Mouse (Mus musculus) embryonic facial prominence, embryonic 13.5 days (tissue): Measurements from ENCODE around the gene Hormad1. TPM values are rescaled to one million over a fixed set of nuclear protein-coding genes. Genes with fewer than 3 reads are reported as not detected.

Experiments
- ATAC-seq: fragments of 200-750 bp; cut with Nextera tagmentation; 2 replicates; pipeline ENCODE4 v1.8.0; 2017; ENCODE audit warnings: low read depth; ENCODE audit not compliant: insufficient number of reproducible peaks, insufficient read depth, low FRiP score, low TSS enrichment
- H3K27ac ChIP-seq: fragments of 300-500 bp; sonication (generic); 2 replicates; pipeline ENCODE4 v1.5.1; 2015; ENCODE audit warnings: moderate library complexity, mild to moderate bottlenecking, inconsistent platforms
- H3K27me3 ChIP-seq: fragments of 300-500 bp; sonication (generic); 2 replicates; pipeline ENCODE4 v1.6.1; 2015; ENCODE audit warnings: mild to moderate bottlenecking, inconsistent platforms
- H3K36me3 ChIP-seq: fragments of 300-500 bp; sonication (generic); 2 replicates; pipeline ENCODE4 v1.6.1; 2015; ENCODE audit warnings: mild to moderate bottlenecking, inconsistent platforms
- H3K4me1 ChIP-seq: fragments of 300-500 bp; sonication (generic); 2 replicates; pipeline ENCODE4 v1.6.1; 2015; ENCODE audit warnings: inconsistent platforms
- H3K4me2 ChIP-seq: fragments of 300-500 bp; sonication (generic); 2 replicates; pipeline ENCODE4 v1.6.1; 2015; ENCODE audit warnings: moderate library complexity, mild to moderate bottlenecking, inconsistent platforms
- H3K4me3 ChIP-seq: fragments of 300-500 bp; sonication (generic); 2 replicates; pipeline ENCODE4 v1.5.1; 2015; ENCODE audit warnings: mild to moderate bottlenecking, inconsistent platforms
- H3K9ac ChIP-seq: fragments of 300-500 bp; sonication (generic); 2 replicates; pipeline ENCODE4 v1.6.1; 2015; ENCODE audit warnings: mild to moderate bottlenecking, inconsistent platforms
- H3K9me3 ChIP-seq: fragments of 300-500 bp; sonication (generic); 2 replicates; pipeline ENCODE4 v1.6.1; 2016; ENCODE audit warnings: inconsistent platforms
- WGBS: fragments of 180-500 bp; shearing (Covaris S2); methylation state at CpG from one replicate; pipeline ENCODE4 v1.1.7; 2015; ENCODE audit warnings: mixed read lengths; 5-methylcytosine and 5-hydroxymethylcytosine counted together
- polyA plus RNA-seq: library from polyadenylated mRNA; unstranded; fragments of >200 nt; fragmentation: Nextera tagmentation; extraction: Ambion mirVana; gene quantifications from 2 replicates; pipeline ENCODE4 v1.2.1, GENCODE M21; 2015

Gene Hormad1
- not detected in 2 replicates for polyA plus RNA-seq

DNA sequence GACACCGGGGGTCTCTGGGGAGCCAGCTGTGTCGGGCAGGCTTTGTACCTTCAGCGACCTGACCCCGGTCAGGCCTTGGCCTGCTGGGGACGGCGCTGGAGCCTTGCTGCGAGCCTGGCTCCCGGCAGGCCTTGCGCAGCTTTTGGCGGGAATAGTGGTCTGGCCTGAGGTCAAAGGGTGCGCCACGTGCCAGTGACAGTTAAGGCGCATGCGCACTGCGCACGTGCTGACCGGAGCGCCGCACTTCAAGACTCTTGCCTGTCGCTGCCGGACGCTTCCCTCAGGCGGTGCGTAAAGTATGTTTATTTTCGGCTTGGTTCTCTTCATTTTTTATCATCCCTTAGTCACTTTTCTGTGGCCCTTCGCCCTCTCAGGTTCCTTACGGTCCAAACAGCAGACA is at the start of gene Hormad1:
Gene Hormad1 (plus strand): TSS at position 241 of the 400 bp plus-strand sequence.
- no peaks in the 10 kb centered on the region for H3K36me3 ChIP-seq
- H3K27ac ChIP-seq = no peak within 1 kb of the TSS
- 92% methylated on average over 27 of the region's 27 CpGs for WGBS
- no peak within 1 kb of the TSS for H3K4me3 ChIP-seq
- H3K9ac ChIP-seq = no peak within 1 kb of the TSS
- ATAC-seq = no peak
- no peaks in the 10 kb centered on the region for H3K9me3 ChIP-seq
- H3K4me2 ChIP-seq = no peak within 1 kb of the TSS
- no peaks in the 10 kb centered on the region for H3K4me1 ChIP-seq
- no peaks in the 10 kb centered on the region for H3K27me3 ChIP-seq

DNA sequence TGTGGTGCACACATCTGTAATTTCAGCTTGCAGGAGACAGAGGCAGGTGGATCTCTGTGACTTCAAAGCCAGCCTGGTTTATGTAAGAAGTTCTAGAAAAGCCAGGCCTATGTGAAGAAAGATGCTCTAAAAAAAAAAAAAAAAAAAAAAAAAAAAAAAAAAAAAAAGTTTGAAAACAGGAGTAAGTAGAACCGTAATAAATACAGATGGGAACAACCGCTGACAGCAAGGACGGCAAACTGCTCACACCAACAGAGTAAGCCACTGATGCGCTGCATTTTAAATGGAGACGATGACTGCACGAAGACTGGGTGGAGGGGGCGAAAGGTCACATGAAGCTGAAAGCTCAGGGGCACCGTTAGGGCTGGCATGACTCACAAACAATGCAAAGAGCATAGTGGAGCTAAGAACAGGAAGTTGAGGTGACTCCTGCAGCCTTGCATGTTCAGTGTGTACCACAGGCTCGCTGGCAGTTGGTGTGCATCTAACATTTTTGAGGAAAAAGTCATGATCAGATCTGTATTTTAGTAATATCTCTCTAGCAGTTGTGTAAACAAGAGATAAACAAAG is 47.8 kb upstream of the Hormad1 start:
- H3K4me3 ChIP-seq = no peak overlapping the region
- no peak overlapping the region for H3K9ac ChIP-seq
- no peaks in the 10 kb centered on the region for H3K27me3 ChIP-seq
- no peaks in the 10 kb centered on the region for H3K9me3 ChIP-seq
- no peak overlapping the region for H3K4me2 ChIP-seq
- no peak for ATAC-seq
- no peaks in the 10 kb centered on the region for H3K4me1 ChIP-seq
- no peak overlapping the region for H3K27ac ChIP-seq
- H3K36me3 ChIP-seq = peaks cover 19% of the 10 kb centered on the region; the same call in 1 of the 2 replicates
- 73% methylated on average over 9 of the region's 9 CpGs for WGBS

DNA sequence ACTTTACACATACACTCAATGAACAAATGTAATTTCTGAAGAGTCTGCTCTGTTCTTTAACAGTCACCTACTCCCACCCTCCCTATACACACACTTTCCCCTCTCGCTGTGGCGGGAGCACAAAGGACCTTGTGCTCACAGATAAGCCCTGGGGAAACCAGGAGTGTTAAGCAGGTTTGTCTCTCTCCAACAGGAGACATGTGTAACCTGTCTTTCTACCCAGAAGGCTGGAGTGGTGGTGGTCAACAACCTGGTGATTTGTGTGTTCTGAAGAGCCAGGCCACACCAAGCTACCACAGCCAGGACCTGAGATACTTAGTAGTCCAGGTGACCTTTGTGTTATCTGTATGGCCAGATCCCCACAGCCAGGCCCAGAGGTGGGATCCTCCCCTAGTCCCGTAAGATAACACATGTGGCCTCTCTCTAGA is 42.8 kb upstream of the Hormad1 start:
- Histone ChIP-seq H3K9ac (0 out of 2 replicates have a peak overlapping the region, but pooled peaks have one; percentile 28), H3K27ac (no peak overlapping the region), H3K4me2 (no peak overlapping the region), H3K27me3 (no peaks in the 10 kb centered on the region), H3K9me3 (no peaks in the 10 kb centered on the region), H3K4me3 (no peak overlapping the region), H3K36me3 (no peaks in the 10 kb centered on the region), H3K4me1 (peaks cover 3% of the 10 kb centered on the region; the same call in 1 of the 2 replicates)
- 86% methylated on average over 3 of the region's 3 CpGs for WGBS
- ATAC-seq = no peak

DNA sequence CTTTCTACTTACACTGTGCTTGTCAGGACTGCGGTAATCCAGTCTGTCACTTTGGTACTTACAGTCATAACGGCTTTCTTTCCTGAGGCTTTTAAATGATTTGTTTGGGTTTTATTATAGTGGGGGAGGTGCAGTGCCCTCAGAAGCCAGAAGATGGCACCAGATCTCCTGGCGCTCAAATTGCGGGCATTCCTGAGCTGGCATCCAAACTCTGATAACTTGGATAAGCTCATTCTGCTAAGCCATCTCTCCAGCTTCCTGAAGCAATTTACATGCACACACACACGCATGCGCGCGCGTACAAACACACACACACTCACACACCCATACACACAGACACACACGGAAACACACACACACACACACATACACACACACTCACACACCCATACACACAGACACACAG is 42.0 kb upstream of the Hormad1 start:
- H3K9ac ChIP-seq = no peak overlapping the region
- H3K27ac ChIP-seq = no peak overlapping the region
- 21% methylated on average over 10 of the region's 10 CpGs for WGBS

DNA sequence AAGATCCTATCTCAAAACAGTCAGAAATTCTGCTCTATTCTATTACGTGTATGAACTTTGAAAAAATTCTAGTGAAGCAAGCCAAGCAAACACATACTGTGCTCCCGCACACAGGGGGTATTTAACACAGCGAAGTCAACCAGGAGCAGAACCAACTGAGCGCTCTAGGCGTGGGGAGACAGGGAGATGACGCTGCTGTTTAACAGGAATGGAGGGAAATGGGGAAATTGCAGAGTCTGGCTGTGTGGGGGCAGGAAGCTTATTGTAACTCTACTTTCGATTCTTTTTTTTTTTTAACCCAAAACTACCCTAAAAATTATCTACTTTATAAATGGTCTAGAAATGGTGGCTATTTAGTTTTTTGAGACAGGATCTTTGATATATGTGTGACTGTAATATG is 40.6 kb upstream of the Hormad1 start:
- Histone ChIP-seq H3K27ac (no peak overlapping the region), H3K4me1 (peaks cover 9% of the 10 kb centered on the region; the same call in 1 of the 2 replicates), H3K4me2 (no peak overlapping the region), H3K9ac (no peak overlapping the region), H3K9me3 (no peaks in the 10 kb centered on the region), H3K27me3 (no peaks in the 10 kb centered on the region), H3K36me3 (no peaks in the 10 kb centered on the region), H3K4me3 (no peak overlapping the region)
- ATAC-seq = no peak
- 76% methylated on average over 7 of the region's 7 CpGs for WGBS

More for the DNA sequence above, 42.0 kb upstream of the Hormad1 start:
- no peak for ATAC-seq
- Histone ChIP-seq H3K4me2 (peak overlapping the region; percentile 18; the same call in 1 of the 2 replicates), H3K4me1 (peaks cover 3% of the 10 kb centered on the region; the same call in 1 of the 2 replicates), H3K9me3 (no peaks in the 10 kb centered on the region), H3K4me3 (no peak overlapping the region), H3K36me3 (no peaks in the 10 kb centered on the region), H3K27me3 (no peaks in the 10 kb centered on the region)

DNA sequence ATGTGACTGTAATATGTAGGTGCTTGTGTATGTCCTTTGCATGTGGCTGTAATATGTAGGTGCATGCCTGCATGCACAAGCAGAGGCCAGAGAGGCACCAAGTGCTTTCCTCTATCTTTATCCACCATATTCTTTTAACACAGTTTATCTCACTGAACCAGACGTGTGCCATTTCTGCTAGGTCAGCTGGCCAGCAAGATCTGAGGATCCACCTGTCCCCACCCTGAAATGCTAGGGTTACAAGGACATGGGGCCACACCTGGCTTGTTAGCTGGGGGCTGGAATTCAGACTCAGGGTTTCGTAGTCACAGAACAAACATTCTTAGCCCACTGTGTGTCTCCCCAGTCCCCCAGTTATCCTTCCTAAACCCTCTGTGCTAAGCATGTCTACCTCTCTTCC is 40.2 kb upstream of the Hormad1 start:
- peaks cover 9% of the 10 kb centered on the region; the same call in 1 of the 2 replicates for H3K4me1 ChIP-seq
- H3K4me3 ChIP-seq = no peak overlapping the region
- 75% methylated on average over 2 of the region's 2 CpGs for WGBS
- H3K9ac ChIP-seq = no peak overlapping the region
- no peaks in the 10 kb centered on the region for H3K36me3 ChIP-seq
- H3K4me2 ChIP-seq = no peak overlapping the region
- H3K27ac ChIP-seq = no peak overlapping the region
- H3K9me3 ChIP-seq = no peaks in the 10 kb centered on the region
- no peak for ATAC-seq
- no peaks in the 10 kb centered on the region for H3K27me3 ChIP-seq

DNA sequence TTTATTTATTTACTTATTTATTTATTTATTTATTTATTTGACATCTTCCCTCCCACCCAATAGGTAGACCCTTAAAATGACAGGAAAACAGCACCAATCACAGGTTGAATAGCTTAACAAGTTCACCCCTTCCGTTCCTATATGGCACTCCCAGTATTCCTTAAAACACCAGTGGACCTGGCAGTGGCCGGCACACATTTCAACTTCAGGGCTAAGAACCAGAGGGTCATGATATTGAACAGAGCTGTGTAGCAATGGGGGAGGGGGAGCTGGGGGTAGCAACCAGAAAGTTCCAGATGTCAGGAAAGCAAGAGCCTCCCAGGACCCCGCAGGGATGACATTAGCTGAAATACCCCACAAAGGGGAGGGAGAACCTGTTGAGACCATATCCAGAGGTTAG is 39.4 kb upstream of the Hormad1 start:
- Histone ChIP-seq H3K36me3 (no peaks in the 10 kb centered on the region), H3K9me3 (no peaks in the 10 kb centered on the region), H3K9ac (no peak overlapping the region), H3K27ac (no peak overlapping the region), H3K27me3 (no peaks in the 10 kb centered on the region), H3K4me2 (no peak overlapping the region), H3K4me1 (peaks cover 9% of the 10 kb centered on the region; the same call in 1 of the 2 replicates), H3K4me3 (no peak overlapping the region)
- ATAC-seq = no peak
- 85% methylated on average over 3 of the region's 3 CpGs for WGBS

DNA sequence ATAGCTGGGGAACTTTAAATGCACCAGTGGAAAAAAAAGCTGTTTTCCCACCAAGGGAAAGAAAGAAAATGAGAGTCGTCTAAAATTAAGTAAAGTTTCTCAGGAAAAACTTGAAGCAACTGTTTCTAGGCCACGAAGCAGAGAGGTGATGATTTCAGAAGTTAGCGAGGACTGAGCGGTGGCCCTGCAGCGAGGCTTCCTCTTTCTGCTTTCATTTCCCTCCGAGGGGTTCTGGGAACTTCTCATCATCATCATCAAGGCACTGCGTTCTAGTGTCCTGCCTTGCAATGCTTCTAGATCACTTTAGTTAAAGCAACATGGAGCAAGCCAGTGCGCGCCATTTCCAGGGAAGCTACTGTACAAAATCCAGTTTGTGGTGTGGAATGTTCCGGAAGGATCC is 38.3 kb upstream of the Hormad1 start:
- H3K4me2 ChIP-seq = no peak overlapping the region
- no peak overlapping the region for H3K9ac ChIP-seq
- peaks cover 9% of the 10 kb centered on the region; the same call in 1 of the 2 replicates for H3K4me1 ChIP-seq
- no peak overlapping the region for H3K27ac ChIP-seq
- no peak for ATAC-seq
- 89% methylated on average over 10 of the region's 10 CpGs for WGBS
- no peaks in the 10 kb centered on the region for H3K27me3 ChIP-seq
- H3K4me3 ChIP-seq = no peak overlapping the region
- no peaks in the 10 kb centered on the region for H3K36me3 ChIP-seq
- H3K9me3 ChIP-seq = no peaks in the 10 kb centered on the region

DNA sequence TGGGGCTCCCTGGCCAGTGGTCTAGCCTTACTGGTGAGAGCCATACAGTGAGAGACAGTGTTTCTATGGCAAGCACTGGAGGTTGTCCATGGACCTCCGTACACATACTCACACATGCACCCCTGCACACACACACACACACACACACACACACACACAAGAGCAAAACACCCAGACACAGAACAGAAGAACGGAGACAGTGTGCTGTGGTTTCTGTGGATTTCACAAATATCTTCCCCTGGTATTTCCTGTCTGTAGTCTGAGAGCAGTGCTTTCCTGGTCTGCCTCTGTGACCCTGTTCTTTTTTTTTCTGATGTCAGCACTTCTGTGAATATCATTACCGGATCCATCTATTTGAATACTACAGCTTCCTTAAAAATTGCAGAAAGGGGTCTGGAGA is 35.8 kb upstream of the Hormad1 start:
- no peak overlapping the region for H3K4me3 ChIP-seq
- H3K27ac ChIP-seq = no peak overlapping the region
- no peak overlapping the region for H3K4me2 ChIP-seq
- 0 out of 2 replicates have a peak, but pooled peaks cover 6% of the 10 kb centered on the region for H3K4me1 ChIP-seq
- no peaks in the 10 kb centered on the region for H3K9me3 ChIP-seq
- H3K36me3 ChIP-seq = no peaks in the 10 kb centered on the region
- WGBS = 33% methylated on average over 3 of the region's 3 CpGs
- no peak overlapping the region for H3K9ac ChIP-seq
- H3K27me3 ChIP-seq = no peaks in the 10 kb centered on the region
- no peak for ATAC-seq

DNA sequence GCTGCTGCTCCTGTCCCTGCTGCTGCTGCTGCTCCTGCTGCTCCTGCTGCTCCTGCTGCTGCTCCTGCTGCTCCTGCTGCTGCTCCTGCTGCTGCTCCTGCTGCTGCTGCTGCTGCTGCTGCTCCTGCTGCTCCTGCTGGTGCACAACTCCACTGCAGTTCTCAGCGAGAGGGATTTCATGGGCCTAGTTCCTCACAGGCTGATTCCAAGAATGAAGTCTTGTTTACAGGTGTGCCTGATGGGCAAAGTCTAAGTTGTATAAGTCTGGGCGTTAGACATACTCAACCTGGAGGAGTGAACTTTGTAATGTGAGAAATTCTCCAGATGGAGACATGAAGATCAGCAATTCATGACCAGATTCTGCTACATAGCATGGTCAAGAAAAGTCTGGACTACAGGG is 34.8 kb upstream of the Hormad1 start:
- H3K9ac ChIP-seq = no peak overlapping the region
- H3K9me3 ChIP-seq = no peaks in the 10 kb centered on the region
- no peak overlapping the region for H3K4me3 ChIP-seq
- H3K36me3 ChIP-seq = no peaks in the 10 kb centered on the region
- ATAC-seq = no peak
- WGBS = 61% methylated on average over 2 of the region's 2 CpGs
- H3K4me1 ChIP-seq = 0 out of 2 replicates have a peak, but pooled peaks cover 6% of the 10 kb centered on the region
- H3K27me3 ChIP-seq = no peaks in the 10 kb centered on the region
- H3K4me2 ChIP-seq = no peak overlapping the region
- no peak overlapping the region for H3K27ac ChIP-seq

DNA sequence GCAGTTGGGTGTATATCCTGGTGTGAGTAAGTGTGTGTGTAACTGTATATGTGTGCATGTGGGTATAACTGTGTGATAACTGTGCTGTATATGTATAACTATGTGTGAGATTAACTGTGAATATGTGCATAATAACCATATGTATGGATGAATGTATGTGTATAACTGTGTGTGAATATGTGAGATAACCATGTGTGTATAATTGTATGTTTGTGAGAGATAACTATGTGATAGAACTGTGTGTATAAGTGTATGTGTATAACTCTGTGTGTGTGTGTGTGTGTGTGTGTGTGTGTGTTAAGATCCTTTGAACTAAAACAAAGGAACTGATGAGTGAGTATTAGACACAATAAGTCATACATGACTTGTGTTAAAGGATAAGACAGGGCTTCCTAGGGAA is 33.4 kb upstream of the Hormad1 start:
- no peak overlapping the region for H3K27ac ChIP-seq
- ATAC-seq = no peak
- no peaks in the 10 kb centered on the region for H3K36me3 ChIP-seq
- no peaks in the 10 kb centered on the region for H3K9me3 ChIP-seq
- no peaks in the 10 kb centered on the region for H3K27me3 ChIP-seq
- H3K4me1 ChIP-seq = 0 out of 2 replicates have a peak, but pooled peaks cover 6% of the 10 kb centered on the region
- H3K9ac ChIP-seq = no peak overlapping the region
- H3K4me3 ChIP-seq = no peak overlapping the region
- no peak overlapping the region for H3K4me2 ChIP-seq

DNA sequence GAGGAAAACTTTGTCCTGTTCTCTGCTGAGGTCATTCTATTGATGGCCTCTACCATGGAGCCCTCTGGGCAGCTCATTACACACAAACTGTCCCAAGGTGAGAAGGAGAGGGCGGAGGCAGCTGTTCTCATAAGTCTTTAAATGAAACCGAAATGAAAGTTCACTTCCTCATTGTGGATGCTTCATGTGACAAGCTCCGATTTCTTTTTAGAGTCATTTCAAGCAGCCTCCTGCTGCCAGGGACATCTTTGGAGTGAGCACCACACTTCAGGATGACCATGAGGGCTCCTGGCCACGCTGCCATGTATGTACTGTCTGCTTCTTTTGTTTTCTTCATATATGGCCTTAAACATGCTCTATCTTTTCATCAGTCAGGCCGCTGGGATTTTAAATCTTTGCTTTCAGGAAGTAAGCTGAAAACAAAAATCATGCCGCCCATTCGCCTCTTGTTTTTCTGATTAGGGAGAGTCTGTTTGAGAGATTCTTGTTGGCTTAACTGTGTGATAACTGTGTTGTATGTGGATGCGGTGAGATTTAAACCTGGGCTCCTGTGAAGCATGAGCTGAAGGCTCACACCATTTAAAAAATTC is 32.8 kb upstream of the Hormad1 start, which contains the start of gene Ctss:
Gene Ctss (plus strand): TSS at position 165 of the 590 bp plus-strand sequence.
- H3K4me3 ChIP-seq = no peak within 1 kb of the TSS
- no peak for ATAC-seq
- H3K9ac ChIP-seq = no peak within 1 kb of the TSS
- no peaks in the 10 kb centered on the region for H3K27me3 ChIP-seq
- no peak within 1 kb of the TSS for H3K4me2 ChIP-seq
- H3K9me3 ChIP-seq = no peaks in the 10 kb centered on the region
- H3K27ac ChIP-seq = no peak within 1 kb of the TSS
- no peaks in the 10 kb centered on the region for H3K36me3 ChIP-seq
- 84% methylated on average over 8 of the region's 8 CpGs for WGBS
- 0 out of 2 replicates have a peak, but pooled peaks cover 6% of the 10 kb centered on the region for H3K4me1 ChIP-seq
